Mouse (Mus musculus): ENCODE data around the gene C1qtnf9.

- TF ChIP-seq GATA1 (IDR thresholded peaks at IDR 0.05; ENCODE audit: borderline replicate concordance, low read length) (no peak), FLI1 (IDR thresholded peaks at IDR 0.05; ENCODE audit: low read length) (no peak)
These were observed 10.7 kb upstream of the C1qtnf9 start for GRCm38 (mm10) chr14:60757265-60757664.
